Mouse (Mus musculus): ENCODE data around the gene Supt6. TPM values are rescaled to one million over a fixed set of nuclear protein-coding genes. Genes with fewer than 3 reads are reported as not detected.

Gene Supt6
- polyA plus RNA-seq, 1 experiment from 2014 or later = 11.1 TPM

DNA sequence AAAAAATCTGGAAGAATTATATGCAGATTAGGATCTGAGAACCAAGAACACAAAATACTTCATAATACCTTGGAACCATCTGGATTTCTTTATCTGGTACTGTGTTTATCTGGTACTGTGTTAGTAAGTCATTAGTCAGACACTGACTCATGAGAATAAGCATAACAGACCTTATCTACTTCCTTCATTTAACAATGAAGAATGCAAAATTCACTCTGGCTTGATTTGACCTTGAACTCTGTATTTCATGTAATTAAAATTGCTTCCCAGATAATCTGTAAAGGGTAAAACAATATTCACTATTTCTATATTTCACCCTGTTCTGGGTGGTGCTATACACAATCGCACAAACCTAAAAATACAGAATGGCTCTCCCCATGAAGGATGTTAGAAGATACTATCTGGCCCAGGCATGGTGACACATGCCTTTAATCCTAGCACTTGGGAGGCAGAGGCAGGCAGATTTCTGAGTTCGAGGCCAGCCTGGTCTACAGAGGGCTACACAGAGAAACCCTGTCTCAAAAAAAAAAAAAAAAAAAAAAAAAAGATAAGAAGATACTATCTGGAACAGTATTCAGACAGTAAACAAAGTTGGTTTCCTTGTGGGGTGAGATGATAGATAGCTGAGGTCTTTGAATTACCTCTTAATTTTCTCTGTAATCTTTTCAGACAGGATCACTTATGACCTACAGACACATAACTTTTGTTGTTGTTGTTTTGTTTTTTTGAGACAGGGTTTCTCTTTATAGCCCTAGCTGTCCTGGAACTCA, 14.9 kb upstream of the Supt6 start:
- TF ChIP-seq EP300 (optimal IDR thresholded peaks at IDR 0.05) = no peak
- TF ChIP-seq CTCF (IDR thresholded peaks at IDR 0.05; ENCODE audit: low read depth) = no peak
- ATAC-seq (ENCODE audit: low FRiP score, low TSS enrichment) = no peak
- peak overlapping the region; percentile 76 for H3K4me2 ChIP-seq (replicated peaks; ENCODE audit: low read depth)
- WGBS = 86% methylated on average over 2 of the region's 2 CpGs
- H3K36me3 ChIP-seq (ENCODE audit: control insufficient read depth, insufficient read depth, low read length) = no peaks in the 10 kb centered on the region
- H3K4me1 ChIP-seq (replicated peaks; ENCODE audit: control insufficient read depth, insufficient read depth) = no peaks in the 10 kb centered on the region
- H3K9me3 ChIP-seq (ENCODE audit: control insufficient read depth, low read length) = no peaks in the 10 kb centered on the region
- no peak for DNase-seq (ENCODE audit: low spot score)
- H3K27ac ChIP-seq (replicated peaks) = no peak overlapping the region
- H3K27me3 ChIP-seq (ENCODE audit: control insufficient read depth, insufficient read depth, low read length) = no peaks in the 10 kb centered on the region
- no peak overlapping the region for H3K9ac ChIP-seq (ENCODE audit: low read length)
- peak overlapping the region; percentile 90 for H3K4me3 ChIP-seq (ENCODE audit: low read depth, low read length)

DNA sequence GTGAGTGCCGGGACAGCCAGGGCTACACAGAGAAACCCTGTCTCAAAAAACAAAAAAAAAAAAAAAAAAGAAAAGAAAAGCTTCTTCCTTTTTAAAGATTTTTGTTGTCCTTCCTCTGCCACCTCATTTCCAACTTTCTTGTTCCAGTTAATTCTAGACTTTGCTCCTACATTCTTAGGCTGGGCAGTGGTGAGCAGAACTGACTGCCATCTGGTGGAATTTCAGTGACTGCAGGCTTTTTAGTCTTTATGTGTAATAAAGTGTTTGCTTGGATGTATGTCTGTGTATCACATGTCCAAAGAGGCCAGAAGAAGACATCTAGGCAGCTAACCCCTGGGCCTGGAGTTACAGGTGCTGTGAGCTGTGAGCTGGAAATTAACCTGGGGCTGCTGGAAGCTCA, 10.8 kb upstream of the Supt6 start:
- H3K4me2 ChIP-seq (replicated peaks; ENCODE audit: low read depth) = no peak overlapping the region
- no peak overlapping the region for H3K27ac ChIP-seq (replicated peaks)
- ATAC-seq (ENCODE audit: low FRiP score, low TSS enrichment) (no peak), DNase-seq (ENCODE audit: low spot score) (no peak)
- WGBS = 80% methylated on average over 1 of the region's 1 CpGs
- H3K27me3 ChIP-seq (ENCODE audit: control insufficient read depth, insufficient read depth, low read length) = no peaks in the 10 kb centered on the region
- H3K9ac ChIP-seq (ENCODE audit: low read length) = no peak overlapping the region
- H3K4me1 ChIP-seq (replicated peaks; ENCODE audit: control insufficient read depth, insufficient read depth) = no peaks in the 10 kb centered on the region
- no peaks in the 10 kb centered on the region for H3K9me3 ChIP-seq (ENCODE audit: control insufficient read depth, low read length)
- no peak overlapping the region for H3K4me3 ChIP-seq (ENCODE audit: low read depth, low read length)
- peaks cover 3% of the 10 kb centered on the region; the same call in 1 of the 2 replicates for H3K36me3 ChIP-seq (ENCODE audit: control insufficient read depth, insufficient read depth, low read length)
- TF ChIP-seq CTCF (IDR thresholded peaks at IDR 0.05; ENCODE audit: low read depth) (peak; percentile 68), EP300 (optimal IDR thresholded peaks at IDR 0.05) (no peak)

DNA sequence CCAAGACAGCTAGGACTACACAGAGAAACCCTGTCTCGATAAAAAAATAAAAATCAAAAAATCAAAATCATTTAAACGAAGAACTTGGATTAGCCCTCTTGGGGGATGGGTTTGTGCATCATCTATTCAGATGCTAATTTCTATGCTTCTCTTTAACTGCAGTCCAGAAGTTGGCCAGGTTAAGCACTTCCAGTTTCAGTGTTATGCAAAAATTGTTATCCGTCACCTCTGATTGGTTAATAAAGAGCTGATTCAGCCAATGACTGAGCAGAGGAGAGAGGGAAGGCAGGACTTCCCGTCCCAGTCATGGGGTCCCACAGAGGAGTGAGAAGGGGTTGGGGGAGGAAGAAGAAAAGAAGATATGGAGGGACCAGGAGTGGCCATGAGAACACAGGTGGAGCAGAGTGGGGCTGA, 1.9 kb upstream of the Supt6 start:
- Histone ChIP-seq H3K36me3 (ENCODE audit: control insufficient read depth, insufficient read depth, low read length) (peaks cover 3% of the 10 kb centered on the region; the same call in 1 of the 2 replicates), H3K27ac (replicated peaks) (peak overlapping the region; percentile 76; the same call in 1 of the 2 replicates), H3K9ac (ENCODE audit: low read length) (no peak overlapping the region), H3K4me2 (replicated peaks; ENCODE audit: low read depth) (no peak overlapping the region; the same call in 1 of the 2 replicates), H3K4me3 (ENCODE audit: low read depth, low read length) (no peak overlapping the region), H3K27me3 (ENCODE audit: control insufficient read depth, insufficient read depth, low read length) (no peaks in the 10 kb centered on the region), H3K4me1 (replicated peaks; ENCODE audit: control insufficient read depth, insufficient read depth) (0 out of 2 replicates have a peak, but pooled peaks cover 2% of the 10 kb centered on the region), H3K9me3 (ENCODE audit: control insufficient read depth, low read length) (no peaks in the 10 kb centered on the region)
- DNase-seq (ENCODE audit: low spot score) = no peak
- TF ChIP-seq CTCF (IDR thresholded peaks at IDR 0.05; ENCODE audit: low read depth) = no peak
- TF ChIP-seq EP300 (optimal IDR thresholded peaks at IDR 0.05) = no peak
- peak; percentile 32 for ATAC-seq (ENCODE audit: low FRiP score, low TSS enrichment)
- WGBS = 66% methylated on average over 4 of the region's 4 CpGs

DNA sequence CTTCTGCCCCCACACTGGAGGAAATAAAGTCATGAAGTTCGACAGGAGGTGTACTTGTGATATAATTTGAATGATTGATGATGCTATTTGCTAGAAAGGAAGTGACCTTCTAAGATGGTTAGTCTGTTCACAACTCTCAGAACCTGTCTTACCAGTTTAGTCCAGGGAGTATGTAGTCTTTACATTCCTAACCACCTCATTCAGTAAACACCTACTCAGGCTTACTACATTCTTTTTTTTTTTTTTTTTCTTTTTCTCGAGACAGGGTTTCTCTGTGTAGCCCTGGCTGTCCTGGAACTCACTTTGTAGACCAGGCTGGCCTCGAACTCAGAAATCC, 1.2 kb upstream of the Supt6 start:
- H3K4me1 ChIP-seq (replicated peaks; ENCODE audit: control insufficient read depth, insufficient read depth) = 0 out of 2 replicates have a peak, but pooled peaks cover 2% of the 10 kb centered on the region
- H3K36me3 ChIP-seq (ENCODE audit: control insufficient read depth, insufficient read depth, low read length) = no peaks in the 10 kb centered on the region; the same call in 1 of the 2 replicates
- WGBS = 26% methylated on average over 3 of the region's 3 CpGs
- ATAC-seq (ENCODE audit: low FRiP score, low TSS enrichment) (peak; percentile 77), DNase-seq (ENCODE audit: low spot score) (no peak)
- no peaks in the 10 kb centered on the region for H3K9me3 ChIP-seq (ENCODE audit: control insufficient read depth, low read length)
- H3K4me2 ChIP-seq (replicated peaks; ENCODE audit: low read depth) = peak overlapping the region; percentile 77
- H3K9ac ChIP-seq (ENCODE audit: low read length) = no peak overlapping the region
- H3K27me3 ChIP-seq (ENCODE audit: control insufficient read depth, insufficient read depth, low read length) = no peaks in the 10 kb centered on the region
- H3K4me3 ChIP-seq (ENCODE audit: low read depth, low read length) = peak overlapping the region; percentile 87; the same call in 1 of the 2 replicates
- no peak for TF ChIP-seq CTCF (IDR thresholded peaks at IDR 0.05; ENCODE audit: low read depth)
- no peak for TF ChIP-seq EP300 (optimal IDR thresholded peaks at IDR 0.05)
- H3K27ac ChIP-seq (replicated peaks) = peak overlapping the region; percentile 98

DNA sequence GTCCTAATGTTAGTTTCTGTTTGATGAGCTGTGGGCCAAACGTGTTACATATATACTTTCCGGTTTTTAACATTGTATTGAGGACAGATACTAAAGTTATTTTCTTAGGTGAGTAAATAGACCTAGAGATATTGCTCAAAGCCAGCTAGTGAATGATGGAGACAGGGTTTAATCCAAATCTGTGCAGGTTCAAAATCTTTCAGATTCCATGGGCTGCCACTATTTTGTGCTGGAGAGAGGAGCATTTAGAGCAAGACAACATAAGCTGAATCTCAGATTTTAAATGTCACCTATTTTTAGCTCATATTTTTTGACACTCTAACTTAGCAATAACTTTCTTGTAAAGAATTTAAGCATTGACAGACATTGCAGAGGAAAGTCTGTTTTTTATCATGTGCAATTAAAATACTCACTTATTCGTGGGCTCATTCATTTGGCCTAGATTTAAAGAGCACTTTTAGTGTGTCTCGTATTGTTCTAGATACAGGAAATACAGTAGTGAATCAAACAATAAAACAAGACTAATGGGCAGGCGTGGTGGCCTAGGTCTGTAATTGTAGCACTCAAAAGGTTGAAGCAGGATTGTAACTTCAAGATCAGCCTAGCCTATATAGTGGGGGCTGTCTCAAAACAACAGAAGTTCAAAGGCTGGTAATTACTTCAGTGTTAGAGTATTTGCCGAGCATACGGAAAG, 678 bp upstream of the Supt6 start:
- H3K36me3 ChIP-seq (ENCODE audit: control insufficient read depth, insufficient read depth, low read length) = no peaks in the 10 kb centered on the region
- H3K9ac ChIP-seq (ENCODE audit: low read length) = peak overlapping the region; percentile 98
- WGBS = 26% methylated on average over 7 of the region's 7 CpGs
- H3K9me3 ChIP-seq (ENCODE audit: control insufficient read depth, low read length) = no peaks in the 10 kb centered on the region
- DNase-seq (ENCODE audit: low spot score) (no peak), ATAC-seq (ENCODE audit: low FRiP score, low TSS enrichment) (peak; percentile 2; the same call in 1 of the 2 replicates)
- H3K4me2 ChIP-seq (replicated peaks; ENCODE audit: low read depth) = peak overlapping the region; percentile 77
- peak overlapping the region; percentile 98 for H3K27ac ChIP-seq (replicated peaks)
- H3K27me3 ChIP-seq (ENCODE audit: control insufficient read depth, insufficient read depth, low read length) = no peaks in the 10 kb centered on the region
- H3K4me3 ChIP-seq (ENCODE audit: low read depth, low read length) = peak overlapping the region; percentile 87
- 0 out of 2 replicates have a peak, but pooled peaks cover 2% of the 10 kb centered on the region for H3K4me1 ChIP-seq (replicated peaks; ENCODE audit: control insufficient read depth, insufficient read depth)
- TF ChIP-seq EP300 (optimal IDR thresholded peaks at IDR 0.05) (no peak), CTCF (IDR thresholded peaks at IDR 0.05; ENCODE audit: low read depth) (no peak)
